Mouse (Mus musculus) gastrocnemius, postnatal 25 days (tissue): ENCODE measurements around the gene St3gal3. TPM values are rescaled to one million over a fixed set of nuclear protein-coding genes. Genes with fewer than 3 reads are reported as not detected.

Experiments
- DNase-seq: peaks from one replicate; pipeline ENCODE4 v3.0.0; 2022
- total RNA-seq, 2 experiments: library from RNA; stranded (reverse); gene quantifications; 1 replicate in 1 of 2; 2 replicates in 1 of 2; pipeline ENCODE4 v1.2.3; 2021

St3gal3 gene
- total RNA-seq, 2 experiments from 2014 or later: 65.8 to 74.1 TPM

GRCm38 (mm10) chr4:118141511-118141910, 6.8 kb upstream of the St3gal3 start:
- DNase-seq: peak; percentile 52

GRCm38 (mm10) chr4:118138891-118139290, 4.2 kb upstream of the St3gal3 start:
- DNase-seq: peak; percentile 47

- DNase-seq: no peak
These were observed 3.1 kb upstream of the St3gal3 start for GRCm38 (mm10) chr4:118137857-118138256.

GRCm38 (mm10) chr4:118137311-118137710, 2.6 kb upstream of the St3gal3 start:
- DNase-seq: no peak

GRCm38 (mm10) chr4:118135414-118135813, 700 bp upstream of the St3gal3 start:
- DNase-seq: no peak

- DNase-seq: no peak
These were observed 3.4 kb downstream of the St3gal3 start for GRCm38 (mm10) chr4:118131329-118131728.

GRCm38 (mm10) chr4:118123030-118123704, 11.5 kb downstream of the St3gal3 start:
- DNase-seq: no peak

GRCm38 (mm10) chr4:118122078-118122477, 12.6 kb downstream of the St3gal3 start:
- DNase-seq: no peak

GRCm38 (mm10) chr4:118117565-118117964, 17.1 kb downstream of the St3gal3 start:
- no peak for DNase-seq

- no peak for DNase-seq
These were observed 18.6 kb downstream of the St3gal3 start for GRCm38 (mm10) chr4:118116098-118116497.

- DNase-seq: no peak
These were observed 19.6 kb downstream of the St3gal3 start for GRCm38 (mm10) chr4:118115132-118115531.

- DNase-seq: no peak
These were observed 22.1 kb downstream of the St3gal3 start for GRCm38 (mm10) chr4:118112601-118113000.

GRCm38 (mm10) chr4:118109649-118110048, 25.1 kb downstream of the St3gal3 start:
- no peak for DNase-seq

- no peak for DNase-seq
These were observed 25.9 kb downstream of the St3gal3 start for GRCm38 (mm10) chr4:118108779-118109178.

GRCm38 (mm10) chr4:118105256-118106053, 29.3 kb downstream of the St3gal3 start:
- DNase-seq: no peak

- no peak for DNase-seq
These were observed 31.4 kb downstream of the St3gal3 start for GRCm38 (mm10) chr4:118103280-118103830.

- no peak for DNase-seq
These were observed 33.2 kb downstream of the St3gal3 start for GRCm38 (mm10) chr4:118101497-118101896.

- DNase-seq: no peak
These were observed 34.9 kb downstream of the St3gal3 start for GRCm38 (mm10) chr4:118099637-118100364.

- DNase-seq: no peak
These were observed 36.1 kb downstream of the St3gal3 start for GRCm38 (mm10) chr4:118098571-118098970.

GRCm38 (mm10) chr4:118096069-118096468, 38.6 kb downstream of the St3gal3 start:
- no peak for DNase-seq

- DNase-seq: no peak
These were observed 41.8 kb downstream of the St3gal3 start for GRCm38 (mm10) chr4:118092784-118093457.

GRCm38 (mm10) chr4:118090449-118090848, 44.3 kb downstream of the St3gal3 start:
- DNase-seq: no peak
